Mouse (Mus musculus) embryonic facial prominence, embryonic 10.5 days (tissue): ENCODE data around the gene Gcn1l1. TPM values are rescaled to one million over a fixed set of nuclear protein-coding genes. Genes with fewer than 3 reads are reported as not detected.

Experiments used
- DNase-seq: peaks from one replicate; pipeline ENCODE4 v3.0.0-alpha.2; 2017; ENCODE audit warnings: low spot score
- H3K27ac ChIP-seq: fragments of 300-500 bp; sonication (generic); replicated peaks from 2 replicates; pipeline ENCODE4 v1.5.1; 2016; ENCODE audit warnings: mild to moderate bottlenecking
- H3K27me3 ChIP-seq: fragments of 300-500 bp; sonication (generic); replicated peaks from 2 replicates; pipeline ENCODE4 v1.6.1; 2016; ENCODE audit warnings: low read depth, mild to moderate bottlenecking; ENCODE audit not compliant: poor library complexity, severe bottlenecking
- H3K36me3 ChIP-seq: fragments of 300-500 bp; sonication (generic); replicated peaks from 2 replicates; pipeline ENCODE4 v1.6.1; 2016; ENCODE audit warnings: mild to moderate bottlenecking, moderate library complexity
- H3K4me1 ChIP-seq: fragments of 300-500 bp; sonication (generic); 2 replicates; pipeline ENCODE4 v1.6.1; 2016
- H3K4me3 ChIP-seq: fragments of 300-500 bp; sonication (generic); 2 replicates; pipeline ENCODE4 v1.5.1; 2016; ENCODE audit warnings: mild to moderate bottlenecking, moderate library complexity
- H3K9me3 ChIP-seq: fragments of 300-500 bp; sonication (generic); 2 replicates; pipeline ENCODE4 v1.6.1; 2016; ENCODE audit warnings: mild to moderate bottlenecking
- WGBS: fragments of 180-500 bp; shearing (Covaris S2); methylation state at CpG from one replicate; pipeline ENCODE4 v1.1.7; 2016; 5-methylcytosine and 5-hydroxymethylcytosine counted together
- polyA plus RNA-seq: library from polyadenylated mRNA; unstranded; fragments of >200 nt; fragmentation: Nextera tagmentation; extraction: Ambion mirVana; gene quantifications from 2 replicates; pipeline ENCODE4 v1.2.1, GENCODE M21; 2016

The Gcn1l1 gene
- polyA plus RNA-seq, 1 experiment from 2014 or later: 65.0 TPM

DNA sequence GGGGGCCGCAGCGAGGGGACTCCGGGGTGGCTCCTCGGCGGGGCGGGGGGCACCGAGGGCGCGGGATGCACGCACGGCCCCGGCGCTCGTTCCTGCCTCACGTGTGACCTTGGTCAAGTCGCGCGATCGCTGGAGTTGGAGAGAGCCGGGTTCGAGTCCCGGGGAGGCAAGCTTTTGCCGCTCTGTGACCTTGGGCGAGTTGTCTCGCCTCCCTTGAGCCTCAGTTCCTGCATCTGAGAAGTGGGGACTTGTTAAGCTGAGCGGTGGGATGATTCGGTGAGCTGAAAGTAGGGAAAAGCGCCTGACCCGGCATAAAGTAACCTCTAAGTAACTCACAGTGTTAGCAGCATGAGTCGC is 67.3 kb downstream of the Gcn1l1 start:
- peaks cover 46% of the 10 kb centered on the region for H3K4me1 ChIP-seq
- peak overlapping the region; percentile 82 for H3K4me3 ChIP-seq
- DNase-seq: peak; percentile 63
- 1% methylated on average over 30 of the region's 30 CpGs for WGBS
- H3K27me3 ChIP-seq: no peaks in the 10 kb centered on the region
- peaks cover 20% of the 10 kb centered on the region for H3K36me3 ChIP-seq
- H3K9me3 ChIP-seq: no peaks in the 10 kb centered on the region
- peak overlapping the region; percentile 91 for H3K27ac ChIP-seq

GRCm38 (mm10) chr5:115633060-115633459 is 68.0 kb downstream of the Gcn1l1 start:
- H3K9me3 ChIP-seq: no peaks in the 10 kb centered on the region
- DNase-seq: no peak
- no peaks in the 10 kb centered on the region for H3K27me3 ChIP-seq
- peaks cover 27% of the 10 kb centered on the region for H3K36me3 ChIP-seq
- peaks cover 46% of the 10 kb centered on the region for H3K4me1 ChIP-seq
- H3K4me3 ChIP-seq: peak overlapping the region; percentile 82
- whole genome bisulfite sequencing: 79% methylated on average over 4 of the region's 4 CpGs
- H3K27ac ChIP-seq: no peak overlapping the region

DNA sequence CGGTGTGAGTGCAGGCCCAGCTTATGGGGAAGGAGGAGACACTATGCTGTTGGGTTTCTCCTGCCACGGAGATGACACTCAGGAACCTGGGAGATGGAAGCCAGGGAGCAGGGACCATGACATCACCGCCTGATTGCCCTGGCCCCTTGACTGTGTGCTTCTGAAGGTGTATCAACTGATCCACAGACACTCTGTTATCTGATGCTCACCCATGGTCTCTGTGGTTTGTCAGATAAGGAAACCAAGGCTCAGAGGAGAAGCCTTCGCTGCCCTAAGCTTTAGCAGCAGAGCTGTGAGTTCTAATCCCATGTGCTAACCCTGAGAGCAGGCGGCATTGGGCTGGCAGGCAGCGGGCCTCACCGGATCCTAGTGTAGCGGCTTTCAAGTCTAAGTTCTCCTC is 69.0 kb downstream of the Gcn1l1 start:
- no peaks in the 10 kb centered on the region for H3K9me3 ChIP-seq
- no peaks in the 10 kb centered on the region for H3K27me3 ChIP-seq
- no peak overlapping the region for H3K27ac ChIP-seq
- H3K36me3 ChIP-seq: peaks cover 37% of the 10 kb centered on the region
- peaks cover 46% of the 10 kb centered on the region for H3K4me1 ChIP-seq
- WGBS: 93% methylated on average over 8 of the region's 8 CpGs
- H3K4me3 ChIP-seq: no peak overlapping the region; the same call in 1 of the 2 replicates
- no peak for DNase-seq

DNA sequence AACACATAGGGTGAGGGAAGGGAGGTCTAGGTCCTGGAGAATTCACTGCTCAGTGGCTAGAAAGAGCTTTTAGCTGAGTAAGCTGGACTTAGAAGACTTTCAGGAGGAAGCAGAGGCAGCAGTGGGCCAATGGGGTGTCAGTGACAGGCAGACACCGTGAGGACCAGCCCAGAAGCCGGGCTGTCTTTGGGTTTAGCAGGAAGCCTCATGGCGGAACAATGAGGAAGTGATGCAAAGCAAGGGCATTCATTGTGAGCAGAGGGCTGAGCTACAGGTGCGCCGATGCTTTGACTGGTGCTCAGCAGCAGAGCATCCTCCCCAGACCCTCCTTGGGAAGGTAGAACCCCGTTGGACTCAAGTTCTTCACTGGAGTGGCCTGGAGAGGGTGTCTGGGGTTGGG is 70.5 kb downstream of the Gcn1l1 start:
- Histone ChIP-seq H3K4me1 (peaks cover 42% of the 10 kb centered on the region), H3K27ac (no peak overlapping the region), H3K36me3 (peaks cover 52% of the 10 kb centered on the region), H3K9me3 (no peaks in the 10 kb centered on the region), H3K27me3 (no peaks in the 10 kb centered on the region), H3K4me3 (no peak overlapping the region)
- 75% methylated on average over 6 of the region's 6 CpGs for WGBS
- no peak for DNase-seq

DNA sequence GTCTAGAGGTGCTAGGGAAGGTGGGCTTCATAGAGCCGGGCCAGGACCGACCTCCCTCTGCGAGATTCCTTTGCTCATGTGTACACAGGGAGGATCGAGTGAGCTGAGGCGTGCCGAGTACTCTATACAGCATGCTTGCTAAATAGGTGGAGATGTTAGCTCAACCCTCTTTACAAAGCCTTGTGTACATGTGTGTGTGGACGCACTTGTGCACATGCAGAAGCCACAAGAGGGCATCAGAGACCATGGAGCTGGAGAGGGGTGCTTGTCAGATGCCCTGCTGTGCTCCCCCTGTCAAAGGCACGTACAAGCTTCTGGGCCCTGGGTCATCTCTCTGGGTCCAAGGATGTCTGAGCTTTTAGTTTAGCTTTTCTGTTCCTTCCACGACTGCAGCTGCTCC is 79.1 kb downstream of the Gcn1l1 start:
- Histone ChIP-seq H3K27me3 (no peaks in the 10 kb centered on the region), H3K27ac (no peak overlapping the region), H3K4me3 (no peak overlapping the region), H3K4me1 (no peaks in the 10 kb centered on the region; the same call in 1 of the 2 replicates), H3K9me3 (no peaks in the 10 kb centered on the region), H3K36me3 (peaks cover 99% of the 10 kb centered on the region)
- no peak for DNase-seq
- WGBS: 90% methylated on average over 9 of the region's 9 CpGs

GRCm38 (mm10) chr5:115648876-115649275 is 83.8 kb downstream of the Gcn1l1 start:
- H3K27me3 ChIP-seq: no peaks in the 10 kb centered on the region
- H3K36me3 ChIP-seq: peaks cover 55% of the 10 kb centered on the region
- H3K27ac ChIP-seq: no peak overlapping the region; the same call in 1 of the 2 replicates
- H3K4me3 ChIP-seq: no peak overlapping the region
- no peak for DNase-seq
- H3K4me1 ChIP-seq: peaks cover 15% of the 10 kb centered on the region
- WGBS: 76% methylated on average over 3 of the region's 3 CpGs
- H3K9me3 ChIP-seq: no peaks in the 10 kb centered on the region

- peaks cover 47% of the 10 kb centered on the region for H3K36me3 ChIP-seq
These were observed 84.6 kb downstream of the Gcn1l1 start for GRCm38 (mm10) chr5:115649699-115650098.

GRCm38 (mm10) chr5:115650885-115651284 is 85.8 kb downstream of the Gcn1l1 start:
- Histone ChIP-seq H3K27me3 (no peaks in the 10 kb centered on the region), H3K4me3 (no peak overlapping the region), H3K27ac (no peak overlapping the region), H3K9me3 (no peaks in the 10 kb centered on the region), H3K4me1 (peaks cover 17% of the 10 kb centered on the region), H3K36me3 (peaks cover 35% of the 10 kb centered on the region)
- WGBS: 91% methylated on average over 10 of the region's 10 CpGs
- DNase-seq: no peak

More at GRCm38 (mm10) chr5:115649699-115650098, 84.6 kb downstream of the Gcn1l1 start:
- H3K27ac ChIP-seq: no peak overlapping the region
- H3K27me3 ChIP-seq: no peaks in the 10 kb centered on the region
- no peaks in the 10 kb centered on the region for H3K9me3 ChIP-seq
- no peak overlapping the region for H3K4me3 ChIP-seq
- DNase-seq: no peak
- 88% methylated on average over 8 of the region's 8 CpGs for WGBS
- peaks cover 15% of the 10 kb centered on the region for H3K4me1 ChIP-seq

- WGBS: 90% methylated on average over 10 of the region's 10 CpGs
- H3K36me3 ChIP-seq: peaks cover 26% of the 10 kb centered on the region
- no peak for DNase-seq
- H3K9me3 ChIP-seq: no peaks in the 10 kb centered on the region
- no peak overlapping the region for H3K27ac ChIP-seq
- H3K27me3 ChIP-seq: no peaks in the 10 kb centered on the region
- peaks cover 18% of the 10 kb centered on the region for H3K4me1 ChIP-seq
- peak overlapping the region; percentile 61 for H3K4me3 ChIP-seq
These were observed 86.8 kb downstream of the Gcn1l1 start for GRCm38 (mm10) chr5:115651821-115652220.

DNA sequence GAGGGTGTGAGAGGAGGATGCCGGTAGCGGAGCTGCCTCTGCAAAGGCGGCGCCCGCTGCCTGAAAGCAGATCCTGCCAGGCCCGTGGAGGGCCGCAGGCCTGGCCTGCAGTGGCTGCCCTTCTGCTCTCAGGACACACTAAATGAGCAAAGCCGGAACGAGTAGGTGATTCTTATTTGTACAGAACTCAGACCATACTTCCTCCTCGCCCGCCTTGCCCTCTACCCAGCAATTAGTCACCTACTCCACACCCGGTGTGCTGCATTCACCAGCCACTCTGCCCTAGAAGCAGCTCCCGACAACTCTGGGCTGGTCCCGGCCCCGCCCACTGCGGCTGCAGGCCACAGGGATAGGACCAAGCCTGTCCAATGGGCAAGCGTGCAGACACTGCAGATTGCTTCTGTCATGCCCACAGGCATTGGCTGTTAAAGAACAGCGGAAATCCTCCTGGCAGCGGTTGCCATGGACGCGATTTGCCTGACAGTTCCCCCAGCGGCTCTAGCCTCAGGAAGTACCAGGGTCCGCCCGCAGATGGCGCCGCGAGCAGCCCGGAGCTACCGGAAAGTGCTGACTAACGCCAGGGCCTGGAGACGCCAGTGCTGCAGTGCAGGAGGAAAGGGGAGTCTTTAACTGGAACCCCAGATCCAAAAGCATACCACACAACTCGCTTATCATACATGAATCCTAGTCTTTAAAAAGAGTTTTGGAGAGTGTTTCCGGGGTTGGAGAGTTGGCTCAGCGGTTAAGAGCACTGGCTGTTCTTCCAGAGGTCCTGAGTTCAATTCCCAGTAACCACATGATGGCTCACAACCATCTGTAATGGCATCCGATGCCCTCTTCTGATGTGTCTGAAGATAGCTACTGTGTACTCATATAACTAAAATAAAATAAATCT is 87.9 kb downstream of the Gcn1l1 start:
- H3K4me1 ChIP-seq: peaks cover 18% of the 10 kb centered on the region
- peaks cover 15% of the 10 kb centered on the region for H3K36me3 ChIP-seq
- no peaks in the 10 kb centered on the region for H3K9me3 ChIP-seq
- H3K27me3 ChIP-seq: no peaks in the 10 kb centered on the region
- H3K4me3 ChIP-seq: peak overlapping the region; percentile 61
- H3K27ac ChIP-seq: peak overlapping the region; percentile 82
- DNase-seq: peak; percentile 99
- WGBS: 5% methylated on average over 35 of the region's 35 CpGs

DNA sequence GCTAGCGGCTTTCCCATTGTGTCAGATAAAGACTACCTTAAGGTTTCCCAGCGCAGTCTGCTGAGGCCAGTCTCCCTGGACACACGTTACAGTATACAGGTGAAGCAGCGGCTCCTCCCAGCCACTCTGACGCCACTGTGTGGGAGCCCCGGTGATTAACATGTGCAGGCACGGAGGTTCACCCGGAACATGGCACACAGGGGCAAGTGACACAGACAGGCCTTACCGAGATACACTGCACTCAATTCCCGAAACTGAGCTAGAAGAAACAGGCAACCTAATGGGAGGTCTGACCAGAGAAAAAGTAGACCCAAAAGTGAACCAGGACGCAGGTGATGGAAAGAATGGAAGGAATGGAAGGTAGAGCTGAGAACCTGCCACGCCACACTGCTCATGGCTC is 88.7 kb downstream of the Gcn1l1 start:
- no peaks in the 10 kb centered on the region for H3K9me3 ChIP-seq
- H3K27ac ChIP-seq: no peak overlapping the region
- 90% methylated on average over 12 of the region's 12 CpGs for WGBS
- H3K27me3 ChIP-seq: no peaks in the 10 kb centered on the region
- H3K4me1 ChIP-seq: peaks cover 18% of the 10 kb centered on the region
- no peak overlapping the region for H3K4me3 ChIP-seq
- peaks cover 6% of the 10 kb centered on the region for H3K36me3 ChIP-seq
- DNase-seq: no peak

- Histone ChIP-seq H3K9me3 (no peaks in the 10 kb centered on the region), H3K36me3 (no peaks in the 10 kb centered on the region), H3K27me3 (no peaks in the 10 kb centered on the region), H3K4me3 (no peak overlapping the region), H3K4me1 (peaks cover 14% of the 10 kb centered on the region), H3K27ac (no peak overlapping the region)
- WGBS: 87% methylated on average over 6 of the region's 6 CpGs
- DNase-seq: no peak
These were observed 91.6 kb downstream of the Gcn1l1 start for GRCm38 (mm10) chr5:115656677-115657076.

- Histone ChIP-seq H3K4me3 (no peak overlapping the region), H3K27me3 (no peaks in the 10 kb centered on the region), H3K27ac (no peak overlapping the region), H3K9me3 (no peaks in the 10 kb centered on the region), H3K36me3 (no peaks in the 10 kb centered on the region), H3K4me1 (peaks cover 9% of the 10 kb centered on the region)
- 82% methylated on average over 1 of the region's 1 CpGs for WGBS
- no peak for DNase-seq
These were observed 92.2 kb downstream of the Gcn1l1 start for GRCm38 (mm10) chr5:115657234-115657633.
